Mouse (Mus musculus): ENCODE data around the gene Ccl2.

Ccl2 gene

GRCm38 (mm10) chr11:82034446-82034845, 925 bp upstream of the Ccl2 start:
- DNase-seq (ENCODE audit: extremely low spot score, low read depth, low spot score), result no peak

GRCm38 (mm10) chr11:82035857-82036256, 486 bp downstream of the Ccl2 start:
- no peak for DNase-seq (ENCODE audit: extremely low spot score, low read depth, low spot score)

GRCm38 (mm10) chr11:82038535-82038934, 3.2 kb downstream of the Ccl2 start, which contains the start of gene Gm17268:
Gene Gm17268, minus strand, starts transcription at chr11:82038562.
- no peak for DNase-seq (ENCODE audit: extremely low spot score, low read depth, low spot score)

- no peak for DNase-seq (ENCODE audit: extremely low spot score, low read depth, low spot score)
Measured at GRCm38 (mm10) chr11:82039132-82039660, 3.8 kb downstream of the Ccl2 start.

- no peak for DNase-seq (ENCODE audit: extremely low spot score, low read depth, low spot score)
Measured at GRCm38 (mm10) chr11:82041671-82042080, 6.3 kb downstream of the Ccl2 start.

GRCm38 (mm10) chr11:82045471-82045870, 10.1 kb downstream of the Ccl2 start, which contains the start of gene Ccl7:
Gene Ccl7, plus strand, starts transcription at chr11:82045712.
- DNase-seq (ENCODE audit: extremely low spot score, low read depth, low spot score), result no peak

- peak; percentile 41 for DNase-seq (ENCODE audit: extremely low spot score, low read depth, low spot score)
Measured at GRCm38 (mm10) chr11:82047746-82048415, 12.5 kb downstream of the Ccl2 start.

DNA sequence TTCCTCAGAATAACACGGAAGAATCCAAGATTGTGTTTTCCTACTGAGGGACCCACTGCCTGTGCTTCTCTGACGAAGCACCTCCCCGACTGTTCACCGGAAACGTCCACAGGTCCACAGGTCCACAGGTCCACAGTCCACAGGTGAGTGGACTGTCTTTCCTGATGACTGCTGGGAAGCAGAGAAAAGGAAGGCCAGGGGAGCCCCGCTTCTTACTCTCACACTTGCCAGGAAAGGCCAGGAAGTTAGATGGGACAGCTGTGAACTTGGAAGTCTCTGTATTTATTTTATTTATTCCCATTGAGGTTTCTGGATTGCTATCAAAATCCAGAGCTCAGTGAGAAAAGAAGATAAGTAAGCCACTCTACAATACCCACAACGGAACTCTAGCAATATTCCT, 18.5 kb downstream of the Ccl2 start:
- no peak for DNase-seq (ENCODE audit: extremely low spot score, low read depth, low spot score)

DNA sequence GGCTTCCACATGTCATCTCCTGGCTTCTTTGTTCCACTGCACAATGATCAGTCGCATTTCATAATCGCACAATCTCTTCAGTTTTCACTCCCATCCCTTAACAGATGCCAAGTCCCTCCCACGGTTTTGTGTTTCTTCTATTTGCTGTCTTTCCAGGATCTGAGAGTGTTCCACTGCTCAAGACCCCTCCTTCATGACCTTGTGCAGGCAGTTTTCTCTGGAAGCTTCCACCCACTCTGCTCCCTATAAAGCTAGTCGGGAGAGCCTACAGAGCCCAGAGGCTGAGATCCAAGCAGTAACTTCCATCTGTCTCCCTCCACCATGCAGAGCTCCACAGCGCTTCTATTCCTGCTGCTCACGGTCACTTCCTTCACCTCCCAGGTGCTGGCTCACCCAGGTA, 22.3 kb downstream of the Ccl2 start, which contains the start of gene Ccl11:
Gene Ccl11 (plus strand): TSS at position 178 of the 400 bp plus-strand sequence.
- DNase-seq (ENCODE audit: extremely low spot score, low read depth, low spot score), result no peak

DNA sequence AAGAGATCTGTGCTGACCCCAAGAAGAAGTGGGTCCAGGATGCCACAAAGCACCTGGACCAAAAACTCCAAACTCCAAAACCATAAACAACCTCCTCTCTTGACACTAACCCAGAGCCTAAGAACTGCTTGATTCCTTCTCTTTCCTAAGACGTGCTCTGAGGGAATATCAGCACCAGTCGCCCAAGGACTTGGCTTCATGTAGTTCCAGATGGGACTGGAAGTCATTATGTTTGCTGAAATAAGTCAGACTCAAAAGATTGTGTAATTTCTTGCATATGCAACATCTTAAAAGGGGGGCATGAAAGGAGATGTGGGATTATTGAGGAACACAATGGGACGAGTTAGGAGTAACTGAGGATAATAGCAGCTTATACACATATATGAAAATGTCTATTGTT, 26.9 kb downstream of the Ccl2 start:
- DNase-seq (ENCODE audit: extremely low spot score, low read depth, low spot score), result no peak

GRCm38 (mm10) chr11:82063454-82063853, 28.1 kb downstream of the Ccl2 start:
- no peak for DNase-seq (ENCODE audit: extremely low spot score, low read depth, low spot score)

GRCm38 (mm10) chr11:82066953-82067571, 31.7 kb downstream of the Ccl2 start:
- no peak for DNase-seq (ENCODE audit: extremely low spot score, low read depth, low spot score)

- no peak for DNase-seq (ENCODE audit: extremely low spot score, low read depth, low spot score)
Measured at GRCm38 (mm10) chr11:82071076-82071475, 35.7 kb downstream of the Ccl2 start.

DNA sequence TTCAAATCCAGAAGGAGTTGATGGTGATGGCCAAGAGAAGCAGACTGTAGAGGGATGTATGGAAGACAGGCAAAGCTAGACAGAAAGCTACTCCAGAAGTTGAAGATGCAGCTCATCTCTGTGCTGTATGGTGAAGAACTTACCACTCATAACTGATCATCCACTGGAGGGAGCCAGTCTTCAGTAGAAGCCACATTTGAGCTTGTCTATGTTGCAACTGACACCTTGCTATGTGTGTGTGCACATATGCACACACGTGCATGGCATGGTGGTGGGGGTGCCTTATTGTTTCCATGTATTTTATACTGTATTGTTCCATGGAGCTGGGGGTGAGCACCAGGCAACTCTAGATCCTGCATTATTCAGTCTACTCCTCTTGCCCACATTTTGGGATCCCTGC, 37.0 kb downstream of the Ccl2 start:
- no peak for DNase-seq (ENCODE audit: extremely low spot score, low read depth, low spot score)

GRCm38 (mm10) chr11:82072984-82073383, 37.6 kb downstream of the Ccl2 start:
- no peak for DNase-seq (ENCODE audit: extremely low spot score, low read depth, low spot score)

DNA sequence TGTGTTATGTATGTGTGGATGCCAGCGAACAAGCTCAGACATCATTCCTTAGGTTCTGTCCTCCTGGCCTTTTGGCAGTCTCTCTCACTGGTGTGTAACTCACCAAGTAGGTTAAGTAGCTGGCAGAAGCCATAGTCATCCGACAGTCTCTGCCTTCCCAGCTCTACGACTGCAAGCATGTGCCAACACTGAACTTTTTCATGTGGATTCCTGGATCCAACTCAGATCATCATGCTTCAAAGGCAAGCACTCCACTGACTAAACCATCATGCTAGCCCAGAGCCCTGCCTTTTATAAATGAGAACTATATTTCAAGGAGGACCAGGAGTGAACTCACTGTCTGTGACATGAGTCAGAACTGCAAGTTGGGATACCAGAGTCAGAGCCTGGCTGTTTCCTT, 38.3 kb downstream of the Ccl2 start:
- DNase-seq (ENCODE audit: extremely low spot score, low read depth, low spot score), result no peak

- DNase-seq (ENCODE audit: extremely low spot score, low read depth, low spot score), result no peak
Measured at GRCm38 (mm10) chr11:82077031-82077430, 41.7 kb downstream of the Ccl2 start.

- no peak for DNase-seq (ENCODE audit: extremely low spot score, low read depth, low spot score)
Measured at GRCm38 (mm10) chr11:82078136-82078730, 42.9 kb downstream of the Ccl2 start.

- no peak for DNase-seq (ENCODE audit: extremely low spot score, low read depth, low spot score)
Measured at GRCm38 (mm10) chr11:82080865-82081264, 45.5 kb downstream of the Ccl2 start.

DNA sequence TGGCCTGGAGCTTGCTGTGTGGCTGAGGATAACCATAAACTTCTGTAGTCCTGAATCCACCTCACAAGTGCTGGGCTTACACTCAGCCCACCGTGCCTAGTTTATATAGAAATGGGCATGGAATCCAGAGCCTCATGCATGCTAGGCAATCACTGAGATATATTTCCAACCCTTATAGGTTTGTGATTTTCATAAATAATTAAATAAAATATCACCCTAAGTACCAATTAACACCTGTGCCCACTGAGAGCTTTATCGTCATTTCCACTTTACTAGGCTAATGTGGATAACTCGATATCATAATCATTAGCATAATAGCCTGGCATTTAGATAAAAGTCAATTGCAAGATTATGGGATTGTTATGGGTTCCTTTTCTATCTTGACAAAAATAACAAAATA, 49.0 kb downstream of the Ccl2 start:
- no peak for DNase-seq (ENCODE audit: extremely low spot score, low read depth, low spot score)
